Mouse (Mus musculus) kidney, embryonic 16.5 days (tissue): ENCODE measurements at regions not wholly inside any gene's neighbourhood (a gene's known extent, or its start where the extent isn't known, plus 50 kb on each side); places are given as distances from the start of the nearest gene placed in this dataset.
A peak's percentile ranks its signal among the peaks of the same experiment; 100 is the strongest.

ENCODE experiments used
- ATAC-seq: fragments of 200-750 bp; cut with Nextera tagmentation; 2 replicates; pipeline ENCODE4 v1.8.0; 2017; ENCODE audit warnings: moderate TSS enrichment; ENCODE audit not compliant: low FRiP score, low TSS enrichment
- H3K27ac ChIP-seq: fragments of 300-500 bp; sonication (generic); 2 replicates; pipeline ENCODE4 v1.5.1; 2014; ENCODE audit warnings: low read length
- H3K27me3 ChIP-seq: fragments of 300-500 bp; sonication (generic); 2 replicates; pipeline ENCODE4 v1.6.1; 2014; ENCODE audit warnings: low read length, control low read depth, mixed read lengths; ENCODE audit not compliant: insufficient read depth
- H3K36me3 ChIP-seq: fragments of 300-500 bp; sonication (generic); 2 replicates; pipeline ENCODE4 v1.6.1; 2014; ENCODE audit warnings: low read length, control low read depth, mixed read lengths; ENCODE audit not compliant: insufficient read depth
- H3K4me1 ChIP-seq: fragments of 300-500 bp; sonication (generic); 2 replicates; pipeline ENCODE4 v1.6.1; 2014; ENCODE audit warnings: low read length, control low read depth, mixed read lengths; ENCODE audit not compliant: insufficient read depth
- H3K4me2 ChIP-seq: fragments of 300-500 bp; sonication (generic); replicated peaks from 2 replicates; pipeline ENCODE4 v1.6.1; 2014; ENCODE audit warnings: low read depth, low read length
- H3K4me3 ChIP-seq: fragments of 300-500 bp; sonication (generic); 2 replicates; pipeline ENCODE4 v1.5.1; 2014; ENCODE audit warnings: mild to moderate bottlenecking, low read length
- H3K9ac ChIP-seq: fragments of 300-500 bp; sonication (generic); replicated peaks from 2 replicates; pipeline ENCODE4 v1.6.1; 2014; ENCODE audit warnings: low read length
- H3K9me3 ChIP-seq: fragments of 300-500 bp; sonication (generic); 2 replicates; pipeline ENCODE4 v1.6.1; 2016; ENCODE audit warnings: low read length, control low read depth
- WGBS: fragments of 180-500 bp; shearing (Covaris S2); extraction: QIAGEN DNeasy Blood & Tissue Kit; methylation state at CpG from one replicate; pipeline ENCODE4 v1.1.7; 2014; 5-methylcytosine and 5-hydroxymethylcytosine counted together

DNA sequence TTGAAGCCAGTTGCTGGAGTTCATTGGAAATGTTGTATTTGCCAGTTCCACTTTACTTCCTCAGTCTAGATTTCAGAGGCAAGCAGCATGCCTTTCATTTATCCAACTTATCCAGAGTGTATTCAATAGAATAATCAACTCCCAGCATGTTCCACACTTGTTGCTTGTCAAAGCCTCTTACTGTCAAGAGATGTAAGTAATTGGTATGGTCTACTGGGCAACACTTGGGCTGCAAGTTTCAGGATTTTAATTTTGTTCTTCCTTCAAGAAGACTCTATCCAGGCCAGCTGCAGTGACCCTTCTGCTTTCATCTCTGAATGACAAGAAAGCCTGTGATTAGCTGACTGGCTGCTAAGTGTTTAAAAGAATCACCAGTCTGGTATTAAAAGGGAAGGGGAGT, 3131.6 kb upstream of the Lrrc6 start:
- Histone ChIP-seq H3K4me2 (no peak overlapping the region), H3K4me1 (no peaks in the 10 kb centered on the region), H3K4me3 (no peak overlapping the region), H3K36me3 (no peaks in the 10 kb centered on the region), H3K27me3 (no peaks in the 10 kb centered on the region), H3K9ac (no peak overlapping the region), H3K9me3 (no peaks in the 10 kb centered on the region), H3K27ac (no peak overlapping the region)
- ATAC-seq = no peak

- no peak overlapping the region for H3K9ac ChIP-seq
- H3K27me3 ChIP-seq = no peaks in the 10 kb centered on the region
- no peaks in the 10 kb centered on the region for H3K9me3 ChIP-seq
- H3K4me1 ChIP-seq = no peaks in the 10 kb centered on the region
- no peak overlapping the region for H3K4me3 ChIP-seq
- H3K36me3 ChIP-seq = no peaks in the 10 kb centered on the region
- WGBS = 83% methylated on average over 2 of the region's 2 CpGs
- no peak for ATAC-seq
- H3K4me2 ChIP-seq = no peak overlapping the region
- H3K27ac ChIP-seq = no peak overlapping the region
These were observed 3117.3 kb upstream of the Lrrc6 start for GRCm38 (mm10) chr15:69617998-69618397.

- H3K36me3 ChIP-seq = no peaks in the 10 kb centered on the region
- no peak overlapping the region for H3K4me2 ChIP-seq
- no peak overlapping the region for H3K9ac ChIP-seq
- H3K4me1 ChIP-seq = no peaks in the 10 kb centered on the region
- H3K27me3 ChIP-seq = no peaks in the 10 kb centered on the region
- H3K4me3 ChIP-seq = no peak overlapping the region
- no peak for ATAC-seq
- no peaks in the 10 kb centered on the region for H3K9me3 ChIP-seq
- H3K27ac ChIP-seq = no peak overlapping the region
- 65% methylated on average over 3 of the region's 3 CpGs for WGBS
These were observed 3113.3 kb upstream of the Lrrc6 start for GRCm38 (mm10) chr15:69614048-69614447.

- ATAC-seq = no peak
- Histone ChIP-seq H3K27me3 (no peaks in the 10 kb centered on the region), H3K36me3 (no peaks in the 10 kb centered on the region), H3K4me1 (no peaks in the 10 kb centered on the region), H3K4me3 (no peak overlapping the region), H3K4me2 (no peak overlapping the region), H3K9ac (no peak overlapping the region), H3K27ac (no peak overlapping the region), H3K9me3 (no peaks in the 10 kb centered on the region)
- 58% methylated on average over 4 of the region's 4 CpGs for WGBS
These were observed 3090.7 kb upstream of the Lrrc6 start for GRCm38 (mm10) chr15:69591219-69592006.

- peak; percentile 51; the same call in 1 of the 2 replicates for ATAC-seq
- no peaks in the 10 kb centered on the region for H3K36me3 ChIP-seq
- H3K4me3 ChIP-seq = no peak overlapping the region
These were observed 3087.4 kb upstream of the Lrrc6 start for GRCm38 (mm10) chr15:69588084-69588483.

GRCm38 (mm10) chr15:69576742-69577141, 3076.0 kb upstream of the Lrrc6 start:
- Histone ChIP-seq H3K9me3 (no peaks in the 10 kb centered on the region), H3K27me3 (no peaks in the 10 kb centered on the region), H3K9ac (no peak overlapping the region), H3K27ac (no peak overlapping the region), H3K4me3 (no peak overlapping the region), H3K36me3 (no peaks in the 10 kb centered on the region), H3K4me1 (no peaks in the 10 kb centered on the region; the same call in 1 of the 2 replicates), H3K4me2 (no peak overlapping the region)
- WGBS = 16% methylated on average over 2 of the region's 2 CpGs
- 0 out of 2 replicates have a peak, but pooled peaks have one; percentile 31 for ATAC-seq

More at GRCm38 (mm10) chr15:69588084-69588483, 3087.4 kb upstream of the Lrrc6 start:
- H3K27ac ChIP-seq = no peak overlapping the region
- H3K9me3 ChIP-seq = no peaks in the 10 kb centered on the region
- no peaks in the 10 kb centered on the region for H3K4me1 ChIP-seq
- no peak overlapping the region for H3K9ac ChIP-seq
- no peaks in the 10 kb centered on the region for H3K27me3 ChIP-seq
- H3K4me2 ChIP-seq = no peak overlapping the region
- 34% methylated on average over 5 of the region's 5 CpGs for WGBS

- Histone ChIP-seq H3K27ac (no peak overlapping the region), H3K9ac (no peak overlapping the region), H3K36me3 (no peaks in the 10 kb centered on the region), H3K4me3 (no peak overlapping the region), H3K4me1 (no peaks in the 10 kb centered on the region; the same call in 1 of the 2 replicates), H3K27me3 (no peaks in the 10 kb centered on the region), H3K9me3 (no peaks in the 10 kb centered on the region), H3K4me2 (no peak overlapping the region)
- ATAC-seq = peak; percentile 51; the same call in 1 of the 2 replicates
- WGBS = 44% methylated on average over 4 of the region's 4 CpGs
These were observed 3075.0 kb upstream of the Lrrc6 start for GRCm38 (mm10) chr15:69575611-69576153.

DNA sequence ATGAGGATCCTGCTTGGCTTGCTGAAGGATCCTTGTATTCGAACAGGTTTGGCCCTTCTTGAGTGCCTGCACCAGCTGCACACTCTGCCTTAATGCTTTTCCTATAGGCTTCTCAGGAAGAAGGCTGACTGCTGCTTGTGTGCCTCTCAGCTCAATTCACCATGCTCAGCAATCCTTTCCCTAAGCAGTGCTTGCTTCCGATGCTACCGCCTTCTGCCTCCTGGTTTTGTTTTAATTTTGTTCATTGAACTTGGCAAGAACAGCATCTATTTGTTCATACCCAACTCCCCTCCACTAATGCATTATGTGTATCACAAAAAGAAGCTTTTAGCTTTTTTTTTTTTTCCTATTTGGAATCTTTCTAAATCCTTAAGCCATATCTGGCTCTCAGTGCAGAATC, 3053.5 kb upstream of the Lrrc6 start:
- Histone ChIP-seq H3K9ac (no peak overlapping the region), H3K27ac (no peak overlapping the region), H3K36me3 (no peaks in the 10 kb centered on the region), H3K9me3 (no peaks in the 10 kb centered on the region), H3K4me1 (peaks cover 6% of the 10 kb centered on the region), H3K4me2 (no peak overlapping the region), H3K4me3 (no peak overlapping the region), H3K27me3 (no peaks in the 10 kb centered on the region)
- ATAC-seq = no peak
- 87% methylated on average over 3 of the region's 3 CpGs for WGBS

DNA sequence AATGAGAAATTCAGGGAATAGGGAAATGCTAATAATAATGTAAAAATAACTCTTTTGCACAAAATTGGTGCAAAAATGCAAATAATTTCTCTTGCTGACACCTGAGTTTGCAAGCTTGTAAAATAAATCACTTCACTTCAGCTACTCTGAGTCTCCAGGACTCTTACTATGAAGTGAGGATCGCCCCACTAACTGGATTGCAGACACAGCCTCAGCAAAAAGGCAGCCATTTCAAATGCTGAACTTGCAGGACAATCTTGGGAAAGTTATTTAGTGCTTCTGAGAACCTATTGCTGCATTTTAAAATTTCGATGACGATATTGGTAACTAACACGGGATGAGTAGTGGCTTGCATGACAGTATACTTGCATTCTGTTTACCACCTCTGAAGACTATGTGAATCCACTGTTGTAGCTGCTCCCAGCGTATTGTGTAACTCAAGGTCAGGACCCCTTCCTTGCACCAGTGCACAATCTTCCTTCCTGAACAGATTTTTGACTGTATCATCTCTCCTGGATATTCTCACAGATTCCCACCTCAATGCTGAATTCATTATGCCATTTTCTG, 3051.4 kb upstream of the Lrrc6 start:
- ATAC-seq = peak; percentile 42; the same call in 1 of the 2 replicates
- no peak overlapping the region for H3K4me2 ChIP-seq
- no peak overlapping the region for H3K9ac ChIP-seq
- 50% methylated on average over 5 of the region's 5 CpGs for WGBS
- H3K4me1 ChIP-seq = peaks cover 6% of the 10 kb centered on the region
- no peak overlapping the region for H3K4me3 ChIP-seq
- H3K27ac ChIP-seq = no peak overlapping the region; the same call in 1 of the 2 replicates
- H3K9me3 ChIP-seq = no peaks in the 10 kb centered on the region
- H3K36me3 ChIP-seq = no peaks in the 10 kb centered on the region
- no peaks in the 10 kb centered on the region for H3K27me3 ChIP-seq

DNA sequence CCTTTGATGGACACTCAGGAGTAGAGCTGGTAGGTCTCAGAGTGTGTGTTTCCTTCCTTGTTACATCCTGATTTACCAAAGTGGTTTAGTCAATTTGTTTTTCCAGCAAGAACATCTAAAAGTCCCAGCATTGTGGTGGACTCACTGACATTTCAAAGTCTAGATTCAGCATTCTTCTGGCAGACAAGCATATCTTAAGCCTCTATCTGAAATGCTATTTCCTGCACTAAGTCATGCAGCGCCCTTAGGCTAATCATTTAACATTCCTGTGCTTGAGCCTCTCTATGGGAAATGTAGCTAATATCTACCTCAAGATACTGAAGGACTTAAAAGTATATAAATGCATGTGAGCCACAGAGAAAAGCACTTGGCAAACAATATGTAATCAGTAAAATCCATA, 3050.3 kb upstream of the Lrrc6 start:
- H3K27ac ChIP-seq = no peak overlapping the region
- 0 out of 2 replicates have a peak, but pooled peaks have one; percentile 67 for ATAC-seq

More for the DNA sequence above, 3050.3 kb upstream of the Lrrc6 start:
- no peaks in the 10 kb centered on the region for H3K36me3 ChIP-seq
- no peaks in the 10 kb centered on the region for H3K9me3 ChIP-seq
- H3K4me3 ChIP-seq = no peak overlapping the region
- 48% methylated on average over 1 of the region's 1 CpGs for WGBS
- H3K9ac ChIP-seq = no peak overlapping the region
- H3K4me1 ChIP-seq = peaks cover 6% of the 10 kb centered on the region
- H3K27me3 ChIP-seq = no peaks in the 10 kb centered on the region
- H3K4me2 ChIP-seq = no peak overlapping the region
